Mouse (Mus musculus): ENCODE measurements at regions not wholly inside any gene's neighbourhood (a gene's known extent, or its start where the extent isn't known, plus 50 kb on each side); places are given as distances from the start of the nearest gene placed in this dataset.

DNA sequence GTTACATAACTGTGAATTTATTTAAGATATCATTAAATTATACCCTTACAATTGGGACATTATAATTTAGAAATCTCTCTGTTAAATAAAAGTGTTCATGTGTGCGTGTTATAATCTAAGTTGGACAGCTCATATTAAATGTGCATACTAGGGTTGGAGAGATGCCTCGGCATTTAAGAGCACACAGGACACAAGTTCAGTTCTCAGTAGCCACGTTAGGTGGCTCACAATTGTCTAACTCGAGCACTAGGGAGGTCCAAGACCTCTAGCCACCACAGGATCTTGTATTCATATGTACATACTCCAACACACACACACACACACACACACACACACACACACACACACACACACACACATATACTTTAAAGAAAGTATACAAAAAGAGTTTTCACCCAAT lies 56.0 kb downstream of the Foxf2 start:
- no peak for DNase-seq

DNA sequence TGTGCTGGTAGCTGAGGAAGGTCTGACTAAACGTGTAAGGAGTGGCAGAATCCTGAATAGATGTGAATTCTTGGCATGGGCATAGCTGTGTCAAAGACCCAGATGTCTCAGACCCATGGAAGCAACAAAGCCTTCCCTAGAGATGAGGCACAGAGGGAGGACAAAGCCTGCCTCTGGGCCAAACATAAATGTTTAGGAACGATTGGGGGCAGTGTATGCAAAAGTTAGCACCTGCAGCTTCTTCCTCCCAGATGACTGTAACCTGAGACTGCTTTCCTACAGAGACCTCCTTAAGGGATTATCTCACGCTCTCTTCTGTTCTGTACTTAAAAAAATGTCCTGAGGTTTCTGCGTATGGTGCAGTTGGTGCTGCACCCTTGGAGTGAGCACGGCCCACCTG lies 57.7 kb downstream of the Foxf2 start:
- DNase-seq, result no peak

DNA sequence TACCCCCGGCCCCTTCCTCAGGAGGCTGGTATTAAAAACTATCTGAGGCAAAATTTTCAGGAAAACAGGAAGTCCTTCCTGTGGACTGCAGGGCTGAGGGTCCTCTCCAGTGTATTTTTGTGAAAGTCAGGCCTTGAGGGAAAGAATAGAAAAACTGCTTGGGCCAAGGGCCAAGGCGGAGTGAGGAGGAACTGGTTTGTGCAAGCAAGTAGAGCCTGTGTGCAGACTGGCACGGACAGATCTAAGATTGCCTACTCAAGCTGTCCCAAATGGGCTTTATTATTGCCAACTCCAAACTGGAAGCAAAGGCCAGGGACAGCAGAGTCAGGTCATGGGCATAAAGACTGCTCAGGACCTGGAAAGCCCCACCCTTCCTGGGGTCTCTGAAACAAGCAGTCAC lies 62.9 kb downstream of the Foxf2 start:
- peak; percentile 1 for DNase-seq

GRCm38 (mm10) chr13:31689317-31689716 lies 63.7 kb downstream of the Foxf2 start:
- no peak for DNase-seq

GRCm38 (mm10) chr13:31695725-31696124 lies 70.1 kb downstream of the Foxf2 start:
- DNase-seq, result no peak

GRCm38 (mm10) chr13:31704199-31704598 lies 78.6 kb downstream of the Foxf2 start:
- DNase-seq, result no peak

- DNase-seq, result no peak
Measured at GRCm38 (mm10) chr13:31705406-31705805, 79.8 kb downstream of the Foxf2 start.

GRCm38 (mm10) chr13:31710681-31711080 lies 85.1 kb downstream of the Foxf2 start:
- DNase-seq, result no peak

DNA sequence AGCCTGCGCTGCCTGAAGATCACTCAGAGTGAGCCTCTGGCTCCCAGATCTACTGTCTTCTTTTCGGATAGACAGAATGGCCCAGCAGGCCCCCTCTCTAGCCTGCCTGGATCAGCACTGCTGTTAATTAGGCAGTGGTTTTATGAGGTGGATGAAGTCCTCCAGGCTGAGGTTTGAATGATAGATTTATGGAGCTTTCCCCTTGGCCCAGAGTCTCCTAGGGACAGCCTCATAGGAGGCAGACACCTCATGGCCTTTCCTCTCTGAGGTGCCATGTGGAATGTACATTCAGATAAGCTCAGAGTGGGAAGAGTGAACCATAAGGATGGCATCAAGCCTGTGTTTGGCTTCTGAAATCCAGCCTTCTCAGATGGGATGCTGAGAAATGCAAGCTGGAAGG lies 90.1 kb downstream of the Foxf2 start:
- DNase-seq, result no peak

- DNase-seq, result no peak
Measured at GRCm38 (mm10) chr13:31716771-31717170, 89.7 kb upstream of the Foxc1 start.

DNA sequence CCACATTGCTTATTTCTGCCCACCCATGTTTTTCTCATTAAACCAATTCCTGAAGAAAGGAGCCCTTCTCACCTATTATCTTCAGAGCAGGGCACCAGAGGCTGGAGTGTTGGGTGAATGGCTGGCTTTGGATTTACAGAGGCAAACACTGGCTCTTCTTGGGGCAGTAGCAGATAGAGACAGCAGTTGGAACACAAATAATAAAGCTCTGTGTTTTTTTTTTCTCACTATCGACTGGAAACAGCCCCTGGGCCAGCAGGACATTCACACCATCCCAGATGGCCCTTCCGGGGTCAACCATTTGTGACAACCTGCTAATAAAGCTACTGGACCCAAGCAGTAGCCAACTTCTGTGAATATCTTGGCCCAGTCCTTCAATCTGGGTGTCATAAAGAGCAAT lies 85.7 kb upstream of the Foxc1 start:
- DNase-seq, result no peak

- DNase-seq, result no peak
Measured at GRCm38 (mm10) chr13:31728862-31729261, 77.6 kb upstream of the Foxc1 start.

GRCm38 (mm10) chr13:31746276-31746675 lies 60.2 kb upstream of the Foxc1 start:
- DNase-seq, result no peak

Measured in adrenal gland, adult 8-10 months (tissue).